Mouse (Mus musculus) MEL (cell line): ENCODE data around the gene Peli1. TPM values are rescaled to one million over a fixed set of nuclear protein-coding genes. Genes with fewer than 3 reads are reported as not detected.
A peak's percentile ranks its signal among the peaks of the same experiment; 100 is the strongest.

Experiments
- DNase-seq: peaks from one replicate; pipeline ENCODE4 v3.0.0; 2011; ENCODE audit warnings: low read depth, low spot score
- H3K27ac ChIP-seq: 2 replicates; pipeline ENCODE4 v1.5.1; 2012; ENCODE audit warnings: low read depth, mild to moderate bottlenecking, control low read depth, low read length, moderate library complexity; ENCODE audit not compliant: control insufficient read depth
- H3K27me3 ChIP-seq, 2 experiments: fragments of 150-350 bp in 1 of 2; sonication (generic) in 1 of 2; 2 replicates each; pipeline ENCODE4 v1.6.1; 2012; ENCODE audit warnings: low read length in 2 of 2, mild to moderate bottlenecking in 2 of 2, improper control_type of control experiment in 1 of 2, moderate library complexity in 1 of 2; ENCODE audit not compliant: insufficient read depth in 2 of 2, control insufficient read depth in 1 of 2
- H3K36me3 ChIP-seq, 2 experiments: 2 replicates each; pipeline ENCODE4 v1.6.1; 2012 to 2014; ENCODE audit warnings: low read length in 2 of 2, improper control_type of control experiment in 1 of 2, inconsistent platforms in 1 of 2, mild to moderate bottlenecking in 1 of 2; ENCODE audit not compliant: insufficient read depth in 2 of 2, control insufficient read depth in 1 of 2
- H3K4me1 ChIP-seq, 2 experiments: fragments of 150-350 bp in 1 of 2; sonication (generic) in 1 of 2; 2 replicates each; pipeline ENCODE4 v1.6.1; 2012; ENCODE audit warnings: low read length in 2 of 2, improper control_type of control experiment in 1 of 2, mild to moderate bottlenecking in 1 of 2; ENCODE audit not compliant: insufficient read depth in 2 of 2, control insufficient read depth in 1 of 2
- H3K4me3 ChIP-seq, 2 experiments: fragments of 150-350 bp in 1 of 2; sonication (generic) in 1 of 2; 2 replicates each; pipeline ENCODE4 v1.5.1; 2012; ENCODE audit warnings: low read depth in 2 of 2, low read length in 2 of 2, mild to moderate bottlenecking in 2 of 2, moderate library complexity in 2 of 2, control low read depth in 1 of 2, improper control_type of control experiment in 1 of 2; ENCODE audit not compliant: control insufficient read depth in 1 of 2, insufficient read depth in 1 of 2
- H3K79me2 ChIP-seq: 2 replicates; pipeline ENCODE4 v1.6.1; 2012; ENCODE audit warnings: mild to moderate bottlenecking, low read length, moderate library complexity; ENCODE audit not compliant: control insufficient read depth, poor library complexity, insufficient read depth
- H3K9ac ChIP-seq: 2 replicates; pipeline ENCODE4 v1.6.1; 2012; ENCODE audit warnings: low read depth, mild to moderate bottlenecking, control low read depth, low read length, moderate library complexity; ENCODE audit not compliant: control insufficient read depth, poor library complexity, severe bottlenecking
- H3K9me3 ChIP-seq: fragments of 150-350 bp; sonication (generic); replicated peaks from 2 replicates; pipeline ENCODE4 v1.6.1; 2012; ENCODE audit warnings: mild to moderate bottlenecking, low read length, improper control_type of control experiment, moderate library complexity; ENCODE audit not compliant: insufficient read depth
- BHLHE40 ChIP-seq: IDR thresholded peaks from 2 replicates; pipeline ENCODE4 v1.6.1; 2012; ENCODE audit warnings: low read depth, mild to moderate bottlenecking, inconsistent platforms, low read length, improper control_type of control experiment, borderline replicate concordance
- CTCF ChIP-seq, 3 experiments: IDR thresholded peaks in 2 of 3; conservative IDR thresholded peaks in 1 of 3; 2 replicates each; pipeline ENCODE4 v1.5.1; 2011 to 2012; ENCODE audit warnings: low read length in 3 of 3, low read depth in 2 of 3, mild to moderate bottlenecking in 2 of 3, improper control_type of control experiment in 1 of 3, inconsistent platforms in 1 of 3, mixed read lengths in 1 of 3, moderate library complexity in 1 of 3; ENCODE audit not compliant: control insufficient read depth in 1 of 3, insufficient read depth in 1 of 3, poor library complexity in 1 of 3, severe bottlenecking in 1 of 3
- E2F4 ChIP-seq: IDR thresholded peaks from 2 replicates; pipeline ENCODE4 v1.6.1; 2011; ENCODE audit warnings: low read depth, low read length, improper control_type of control experiment, borderline replicate concordance
- ELF1 ChIP-seq: IDR thresholded peaks from 2 replicates; pipeline ENCODE4 v1.6.1; 2014; ENCODE audit warnings: low read depth, mild to moderate bottlenecking, inconsistent platforms, low read length, improper control_type of control experiment, moderate library complexity
- EP300 ChIP-seq, 2 experiments: IDR thresholded peaks; 2 replicates each; pipeline ENCODE4 v1.6.1; 2011; ENCODE audit warnings: improper control_type of control experiment in 2 of 2, low read length in 2 of 2, low read depth in 1 of 2, mild to moderate bottlenecking in 1 of 2
- ETS1 ChIP-seq: IDR thresholded peaks from 2 replicates; pipeline ENCODE4 v1.6.1; 2012; ENCODE audit warnings: low read depth, mild to moderate bottlenecking, inconsistent platforms, low read length, improper control_type of control experiment, moderate library complexity
- GABPA ChIP-seq: IDR thresholded peaks from 2 replicates; pipeline ENCODE4 v1.6.1; 2012; ENCODE audit warnings: low read depth, mild to moderate bottlenecking, inconsistent platforms, low read length, improper control_type of control experiment, moderate library complexity
- GATA1 ChIP-seq: IDR thresholded peaks from 2 replicates; pipeline ENCODE4 v1.6.1; 2011; ENCODE audit warnings: low read depth, low read length, improper control_type of control experiment
- JUND ChIP-seq: IDR thresholded peaks from 2 replicates; pipeline ENCODE4 v1.6.1; 2011; ENCODE audit warnings: low read depth, mild to moderate bottlenecking, improper control_type of control experiment, low read length
- MAX ChIP-seq: IDR thresholded peaks from 2 replicates; pipeline ENCODE4 v1.6.1; 2011; ENCODE audit warnings: low read length, improper control_type of control experiment
- MAZ ChIP-seq: IDR thresholded peaks from 2 replicates; pipeline ENCODE4 v1.6.1; 2012; ENCODE audit warnings: low read depth, mild to moderate bottlenecking, inconsistent platforms, low read length, improper control_type of control experiment
- MEF2A ChIP-seq: IDR thresholded peaks from 2 replicates; pipeline ENCODE4 v1.6.1; 2014; ENCODE audit warnings: low read depth, mild to moderate bottlenecking, inconsistent platforms, low read length, improper control_type of control experiment; ENCODE audit not compliant: poor library complexity, insufficient replicate concordance, severe bottlenecking; ENCODE audit errors: extremely low read depth
- MXI1 ChIP-seq: IDR thresholded peaks from 2 replicates; pipeline ENCODE4 v1.6.1; 2011; ENCODE audit warnings: mild to moderate bottlenecking, low read depth, low read length, improper control_type of control experiment
- MYB ChIP-seq: IDR thresholded peaks from 2 replicates; pipeline ENCODE4 v1.6.1; 2011; ENCODE audit warnings: mild to moderate bottlenecking, low read depth, low read length, improper control_type of control experiment
- MYC ChIP-seq: IDR thresholded peaks from 2 replicates; pipeline ENCODE4 v1.6.1; 2011; ENCODE audit warnings: low read depth, mild to moderate bottlenecking, low read length, improper control_type of control experiment, moderate library complexity
- POLR2A ChIP-seq, 2 experiments: IDR thresholded peaks; 2 replicates each; pipeline ENCODE4 v1.6.1; 2011 to 2012; ENCODE audit warnings: low read length in 2 of 2, mild to moderate bottlenecking in 2 of 2, control low read depth in 1 of 2, improper control_type of control experiment in 1 of 2, low read depth in 1 of 2, moderate library complexity in 1 of 2; ENCODE audit not compliant: control insufficient read depth in 1 of 2, insufficient read depth in 1 of 2, poor library complexity in 1 of 2
- SIN3A ChIP-seq: IDR thresholded peaks from 2 replicates; pipeline ENCODE4 v1.6.1; 2012; ENCODE audit warnings: low read length, improper control_type of control experiment, inconsistent platforms
- SMC3 ChIP-seq: IDR thresholded peaks from 2 replicates; pipeline ENCODE4 v1.6.1; 2011; ENCODE audit warnings: low read depth, low read length, improper control_type of control experiment
- TAL1 ChIP-seq: IDR thresholded peaks from 2 replicates; pipeline ENCODE4 v1.6.1; 2012; ENCODE audit warnings: mild to moderate bottlenecking, inconsistent platforms, low read length, moderate library complexity, mixed read lengths
- TBP ChIP-seq: IDR thresholded peaks from 2 replicates; pipeline ENCODE4 v1.8.0; 2011; ENCODE audit warnings: low read depth, low read length, improper control_type of control experiment
- TCF12 ChIP-seq: IDR thresholded peaks from 2 replicates; pipeline ENCODE4 v1.6.1; 2014; ENCODE audit warnings: low read depth, mild to moderate bottlenecking, inconsistent platforms, low read length, improper control_type of control experiment, moderate library complexity
- USF2 ChIP-seq, 2 experiments: IDR thresholded peaks; 2 replicates each; pipeline ENCODE4 v1.6.1; 2011 to 2012; ENCODE audit warnings: improper control_type of control experiment in 2 of 2, low read length in 2 of 2, borderline replicate concordance in 1 of 2, inconsistent platforms in 1 of 2, low read depth in 1 of 2, mild to moderate bottlenecking in 1 of 2; ENCODE audit not compliant: insufficient read depth in 1 of 2
- ZC3H11A ChIP-seq: IDR thresholded peaks from 2 replicates; pipeline ENCODE4 v1.6.1; 2012; ENCODE audit warnings: low read depth, mild to moderate bottlenecking, inconsistent platforms, low read length, improper control_type of control experiment
- ZKSCAN1 ChIP-seq: IDR thresholded peaks from 2 replicates; pipeline ENCODE4 v1.6.1; 2012; ENCODE audit warnings: low read depth, mild to moderate bottlenecking, inconsistent platforms, low read length, improper control_type of control experiment, moderate library complexity
- ZNF384 ChIP-seq: IDR thresholded peaks from 2 replicates; pipeline ENCODE4 v1.6.1; 2012; ENCODE audit warnings: low read depth, mild to moderate bottlenecking, inconsistent platforms, low read length, improper control_type of control experiment
- polyA plus RNA-seq, 2 experiments: library from polyadenylated mRNA; stranded (reverse) in 1 of 2; unstranded in 1 of 2; fragments of >175 nt in 1 of 2; fragments of >200 nt in 1 of 2; gene quantifications; 2 replicates each; pipeline versions ENCODE4 v1.2.1 to v1.2.4; 2012; ENCODE audit warnings: low replicate concordance in 2 of 2, low read depth in 1 of 2; ENCODE audit not compliant: insufficient read length in 2 of 2, insufficient read depth in 1 of 2, missing spikeins in 1 of 2
- total RNA-seq: library from RNA; depleted of rRNA; stranded (reverse); fragments of 300-350 nt; gene quantifications from 2 replicates; pipeline ENCODE4 v1.2.3, GENCODE M21; 2012

Gene Peli1
- total and polyA plus RNA-seq, 3 experiments, result 7.5 to 11.6 TPM; not detected in 1

GRCm38 (mm10) chr11:21180650-21181049 lies 89.6 kb downstream of the Peli1 start:
- peaks cover 23 to 25% of the 10 kb centered on the region in 2 experiments for H3K4me1 ChIP-seq
- H3K27me3 ChIP-seq, result no peaks in the 10 kb centered on the region
- no peaks in the 10 kb centered on the region for H3K79me2 ChIP-seq
- no peaks in the 10 kb centered on the region for H3K9me3 ChIP-seq
- H3K27ac ChIP-seq, result no peak overlapping the region
- DNase-seq, result no peak
- peaks cover 0 to 28% of the 10 kb centered on the region in 2 experiments; a peak in 2 of 4 replicates for H3K36me3 ChIP-seq
- H3K9ac ChIP-seq, result no peak overlapping the region
- H3K4me3 ChIP-seq, result no peak overlapping the region
- no peak for TF ChIP-seq MYC
- TF ChIP-seq BHLHE40, result no peak
- no peak for TF ChIP-seq MYB
- no peak for TF ChIP-seq POLR2A (IDR thresholded peaks at IDR 0.05; ENCODE audit: control insufficient read depth in 1 of 2, insufficient read depth in 1 of 2, low read depth in 1 of 2, low read length in 2 of 2, poor library complexity in 1 of 2)
- TF ChIP-seq MAX, result no peak
- no peak for TF ChIP-seq MEF2A
- TF ChIP-seq TCF12, result peak; percentile 40; the same call in 1 of the 2 replicates
- no peak for TF ChIP-seq GABPA
- 0 out of 4 replicates have a peak, but pooled peaks of 1 of the 2 experiments have one; percentile 25 for TF ChIP-seq EP300 (IDR thresholded peaks at IDR 0.05; ENCODE audit: low read depth in 1 of 2, low read length in 2 of 2)
- TF ChIP-seq TAL1, result no peak
- no peak for TF ChIP-seq JUND

DNA sequence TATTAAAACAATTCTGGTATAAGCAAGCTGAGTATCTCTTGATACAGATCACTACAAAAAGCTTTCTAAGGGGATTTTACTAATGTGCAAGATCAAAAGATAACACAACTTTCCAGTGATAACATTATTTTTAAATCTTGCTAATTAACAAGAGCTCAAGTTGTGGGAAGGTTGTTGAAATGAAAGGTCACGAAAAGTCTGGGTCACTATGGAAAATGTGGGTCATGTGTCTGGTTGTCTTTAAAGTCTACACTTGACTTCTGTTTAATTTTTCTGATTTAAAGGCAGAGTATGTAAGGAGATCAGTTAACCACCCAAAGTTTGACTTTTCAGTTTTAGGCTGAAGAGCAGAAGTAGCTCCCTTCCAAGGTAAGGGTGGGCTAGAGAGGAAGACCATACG lies 90.5 kb downstream of the Peli1 start:
- H3K36me3 ChIP-seq, result peaks cover 0 to 28% of the 10 kb centered on the region in 2 experiments; a peak in 2 of 4 replicates
- H3K27me3 ChIP-seq, result no peaks in the 10 kb centered on the region
- H3K4me1 ChIP-seq, result peaks cover 23 to 25% of the 10 kb centered on the region in 2 experiments
- no peaks in the 10 kb centered on the region for H3K79me2 ChIP-seq
- no peak overlapping the region for H3K4me3 ChIP-seq
- no peak for TF ChIP-seq MEF2A
- TF ChIP-seq ZC3H11A, result no peak
- H3K9ac ChIP-seq, result no peak overlapping the region
- H3K9me3 ChIP-seq, result no peaks in the 10 kb centered on the region
- no peak overlapping the region for H3K27ac ChIP-seq
- no peak for DNase-seq

- no peak overlapping the region for H3K4me3 ChIP-seq
- no peaks in the 10 kb centered on the region for H3K27me3 ChIP-seq
- H3K79me2 ChIP-seq, result no peaks in the 10 kb centered on the region
- peaks cover 23 to 25% of the 10 kb centered on the region in 2 experiments for H3K4me1 ChIP-seq
- H3K9me3 ChIP-seq, result no peaks in the 10 kb centered on the region
- H3K36me3 ChIP-seq, result peaks cover 0 to 28% of the 10 kb centered on the region in 2 experiments; a peak in 2 of 4 replicates
- no peak overlapping the region for H3K27ac ChIP-seq
- peak; percentile 81 for DNase-seq
- H3K9ac ChIP-seq, result no peak overlapping the region
- TF ChIP-seq ZNF384, result no peak
- TF ChIP-seq SMC3, result peak; percentile 5; the same call in 1 of the 2 replicates
- TF ChIP-seq ZKSCAN1, result no peak
- TF ChIP-seq USF2 (IDR thresholded peaks at IDR 0.05; ENCODE audit: borderline replicate concordance in 1 of 2, insufficient read depth in 1 of 2, low read depth in 1 of 2, low read length in 2 of 2), result no peak
- TF ChIP-seq JUND, result no peak
- no peak for TF ChIP-seq GABPA
- peak; percentile 63 for TF ChIP-seq SIN3A
- TF ChIP-seq MAX, result no peak
- no peak for TF ChIP-seq MAZ
- TF ChIP-seq GATA1, result peak; percentile 91
- no peak for TF ChIP-seq CTCF (IDR thresholded peaks at IDR 0.05 in 2 of 3, conservative IDR thresholded peaks at IDR 0.05 in 1 of 3; ENCODE audit: control insufficient read depth in 1 of 3, insufficient read depth in 1 of 3, low read depth in 2 of 3, low read length in 3 of 3, poor library complexity in 1 of 3, severe bottlenecking in 1 of 3)
- TF ChIP-seq E2F4, result no peak
- peak; percentile 16; the same call in 1 of the 2 replicates for TF ChIP-seq ELF1
- peak; percentile 32; the same call in 1 of the 2 replicates for TF ChIP-seq MXI1
- TF ChIP-seq TBP, result no peak
- TF ChIP-seq TAL1, result peak; percentile 66
- TF ChIP-seq ETS1, result peak; percentile 76
- no peak for TF ChIP-seq MYB
Measured at GRCm38 (mm10) chr11:21182709-21183108, 91.6 kb downstream of the Peli1 start.
